Mouse (Mus musculus) ES-Bruce4 (cell line): ENCODE data around the gene Mylk.

Experiments
- CTCF ChIP-seq: IDR thresholded peaks from one replicate; pipeline ENCODE4 v1.8.1; 2011; ENCODE audit warnings: low read depth, low read length
- EP300 ChIP-seq: IDR thresholded peaks from 2 replicates; pipeline ENCODE4 v1.6.1; 2011; ENCODE audit warnings: low read depth, low read length; ENCODE audit not compliant: insufficient read depth
- POLR2A ChIP-seq: IDR thresholded peaks from one replicate; pipeline ENCODE4 v1.8.1; 2011; ENCODE audit warnings: low read length; ENCODE audit not compliant: insufficient read depth

DNA sequence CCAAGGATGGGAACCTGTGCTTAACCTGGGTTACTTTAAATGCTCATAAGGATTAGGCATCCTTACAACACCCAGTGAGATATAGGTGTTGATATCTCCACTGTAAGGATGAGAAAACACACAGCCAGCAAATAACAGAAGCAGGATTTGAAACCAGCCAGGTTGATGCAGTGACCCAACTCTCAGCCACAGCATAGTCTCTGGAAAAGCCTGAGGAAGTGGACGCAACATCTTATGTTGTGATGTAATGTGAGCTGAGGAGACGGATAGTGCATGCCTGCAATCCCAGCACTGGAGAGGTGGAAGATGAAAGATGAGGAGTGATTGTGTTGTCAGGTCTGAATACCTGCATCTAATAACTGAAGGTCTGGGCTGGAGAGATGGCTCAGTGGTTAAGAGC, 22.4 kb downstream of the Mylk start:
- TF ChIP-seq CTCF (no peak), EP300 (no peak), POLR2A (no peak)
